Mouse (Mus musculus) layer of hippocampus, adult 8-10 months (tissue): ENCODE measurements around the gene Lama4. TPM values are rescaled to one million over a fixed set of nuclear protein-coding genes. Genes with fewer than 3 reads are reported as not detected.

ENCODE experiments used
- DNase-seq, 2 experiments: peaks; one replicate each; pipeline ENCODE4 v3.0.0; 2022; ENCODE audit warnings: low spot score in 2 of 2
- total RNA-seq, 4 experiments: library from RNA; stranded (reverse); gene quantifications; 2 replicates each; pipeline ENCODE4 v1.2.4; 2022

Gene Lama4
- total RNA-seq: 1 to 10 TPM; 4.8 to 8.1 (median 5.8) TPM

- DNase-seq: peak in 1 of 2 experiments; percentile 4
Measured at GRCm38 (mm10) chr10:38965075-38965781, at the start of gene Lama4. Lama4 (plus strand) TSS chr10:38965515.

- DNase-seq: no peak
Measured at GRCm38 (mm10) chr10:38916027-38916617, 49.2 kb upstream of the Lama4 start.

GRCm38 (mm10) chr10:38928940-38929697 lies 36.2 kb upstream of the Lama4 start:
- no peak for DNase-seq

- DNase-seq: no peak
Measured at GRCm38 (mm10) chr10:38944701-38945100, 20.6 kb upstream of the Lama4 start.

- no peak for DNase-seq
Measured at GRCm38 (mm10) chr10:38961920-38962319, 3.4 kb upstream of the Lama4 start.

- no peak for DNase-seq
Measured at GRCm38 (mm10) chr10:38964719-38965074, 618 bp upstream of the Lama4 start.

- no peak for DNase-seq
Measured at GRCm38 (mm10) chr10:38965857-38966256, 542 bp downstream of the Lama4 start.

- no peak for DNase-seq
Measured at GRCm38 (mm10) chr10:38966646-38967045, 1.3 kb downstream of the Lama4 start.

GRCm38 (mm10) chr10:38968326-38969072 lies 3.2 kb downstream of the Lama4 start:
- DNase-seq: no peak

- DNase-seq: no peak
Measured at GRCm38 (mm10) chr10:38969543-38969942, 4.2 kb downstream of the Lama4 start.

GRCm38 (mm10) chr10:38969975-38970374 lies 4.7 kb downstream of the Lama4 start:
- no peak for DNase-seq

- DNase-seq: no peak
Measured at GRCm38 (mm10) chr10:38972221-38972946, 7.1 kb downstream of the Lama4 start.

- DNase-seq: no peak
Measured at GRCm38 (mm10) chr10:38973016-38973415, 7.7 kb downstream of the Lama4 start.

- DNase-seq: no peak
Measured at GRCm38 (mm10) chr10:38978195-38978594, 12.9 kb downstream of the Lama4 start.

- DNase-seq: no peak
Measured at GRCm38 (mm10) chr10:38979699-38980098, 14.4 kb downstream of the Lama4 start.

- no peak for DNase-seq
Measured at GRCm38 (mm10) chr10:38980980-38981379, 15.7 kb downstream of the Lama4 start.

GRCm38 (mm10) chr10:38984358-38985075 lies 19.2 kb downstream of the Lama4 start:
- no peak for DNase-seq

GRCm38 (mm10) chr10:38986053-38986452 lies 20.7 kb downstream of the Lama4 start:
- no peak for DNase-seq

GRCm38 (mm10) chr10:38992827-38993226 lies 27.5 kb downstream of the Lama4 start:
- DNase-seq: no peak
